Mouse (Mus musculus) duodenum, adult 2 months (tissue): Measurements from ENCODE around the gene Rnf20. TPM values are rescaled to one million over a fixed set of nuclear protein-coding genes. Genes with fewer than 3 reads are reported as not detected.

Source experiments
- polyA plus RNA-seq: library from polyadenylated mRNA; depleted of rRNA; stranded (reverse); fragments of >200 nt; gene quantifications from 2 replicates; pipeline ENCODE4 v1.2.3, GENCODE M21; 2012; ENCODE audit warnings: low replicate concordance; rRNA removed

The Rnf20 gene
- polyA plus RNA-seq: 5.0 and 12.3 TPM in 2 replicates

GRCm38 (mm10) chr4:49631319-49632138, at the start of gene Rnf20:
Gene Rnf20, plus strand, starts transcription at chr4:49632006.

GRCm38 (mm10) chr4:49597183-49598100, 34.4 kb upstream of the Rnf20 start, which contains the start of gene Tmem246:
Gene Tmem246, minus strand, starts transcription at chr4:49597876.

GRCm38 (mm10) chr4:49681812-49682211, 50.0 kb downstream of the Rnf20 start, which contains the start of gene Ppp3r2:
Gene Ppp3r2, minus strand, starts transcription at chr4:49682024.

Other genes starting within 250 kb of the Rnf20 start
- gene Acnat2, start 223.9 kb upstream of the Rnf20 start, polyA plus RNA-seq: not detected in 2 replicates
- 3.0 and 5.7 TPM in 2 replicates for gene Acnat1, start 158.1 kb upstream of the Rnf20 start, polyA plus RNA-seq
- gene Baat, start 125.4 kb upstream of the Rnf20 start, polyA plus RNA-seq: not detected in 2 replicates
- gene Mrpl50, start 110.9 kb upstream of the Rnf20 start, polyA plus RNA-seq: 0.49 and 0.83 TPM in 2 replicates
- 0.04 and 0.13 TPM in 2 replicates for gene Zfp189, start 110.8 kb upstream of the Rnf20 start, polyA plus RNA-seq
- gene Aldob, start 82.5 kb upstream of the Rnf20 start, polyA plus RNA-seq: 739 and 1,277 TPM in 2 replicates
- 61.0 and 89.5 TPM in 2 replicates for gene Tmem246, start 34.1 kb upstream of the Rnf20 start, polyA plus RNA-seq
- gene Ppp3r2, start 50.0 kb downstream of the Rnf20 start, polyA plus RNA-seq: not detected in 2 replicates
- gene Grin3a, start 213.7 kb downstream of the Rnf20 start, polyA plus RNA-seq: 0.01 TPM in 1 of 2 replicates, not detected in the other